Mouse (Mus musculus) cerebellum, adult 2 months (tissue): Measurements from ENCODE around the gene Acer2.

Experiments used
- CTCF ChIP-seq: fragments of 200-500 bp; IDR thresholded peaks from 2 replicates; pipeline ENCODE4 v1.5.1; 2011; ENCODE audit warnings: low read depth, mild to moderate bottlenecking, control low read depth, low read length, moderate library complexity, borderline replicate concordance; ENCODE audit not compliant: insufficient read depth
- POLR2A ChIP-seq: fragments of 200-500 bp; IDR thresholded peaks from 2 replicates; pipeline ENCODE4 v1.6.1; 2011; ENCODE audit warnings: low read length, control low read depth, borderline replicate concordance; ENCODE audit not compliant: insufficient read depth

DNA sequence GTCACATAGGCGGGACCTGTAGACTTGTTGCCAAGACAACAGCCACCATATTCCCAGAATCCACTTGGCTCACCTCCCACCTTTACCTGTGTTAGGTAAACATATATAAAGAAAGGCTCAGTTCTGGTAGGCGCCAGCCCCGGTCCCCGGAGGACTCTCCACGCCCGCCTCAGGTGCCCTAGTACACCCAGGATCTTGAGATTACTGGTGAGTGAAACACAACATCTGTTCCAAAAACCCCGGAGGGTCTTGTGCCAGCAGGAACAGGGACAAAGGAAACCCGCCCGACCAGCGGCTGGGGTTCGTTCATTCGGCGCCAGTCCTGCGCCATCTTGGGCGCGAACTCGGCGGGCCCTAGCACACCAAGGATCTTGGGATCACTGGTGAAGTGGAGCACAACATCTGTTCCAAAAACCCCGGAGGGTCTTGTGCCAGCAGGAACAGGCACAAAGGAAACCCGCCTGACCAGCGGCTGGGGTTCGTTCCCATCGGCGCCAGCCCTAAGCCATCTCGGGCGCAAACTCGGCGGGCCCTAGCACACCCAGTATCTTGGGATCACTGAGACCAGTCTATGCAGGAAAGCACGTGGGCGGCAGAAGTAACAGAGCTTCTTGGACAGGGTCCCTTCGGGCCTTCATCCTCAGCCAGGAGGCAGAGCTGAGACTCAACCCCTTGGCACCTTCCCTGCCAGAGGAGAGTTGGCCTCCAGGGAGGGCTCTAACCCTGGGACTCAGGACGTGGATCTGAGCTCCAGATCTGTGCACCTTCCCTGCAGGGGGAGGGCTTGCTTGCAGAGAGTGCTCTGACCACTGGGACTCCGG, 56.6 kb downstream of the Acer2 start:
- no peak for TF ChIP-seq POLR2A
- no peak for TF ChIP-seq CTCF
